Mouse (Mus musculus) embryonic fibroblast, embryonic 13.5 days (primary cell): ENCODE measurements at regions not wholly inside any gene's neighbourhood (a gene's known extent, or its start where the extent isn't known, plus 50 kb on each side); places are given as distances from the start of the nearest gene placed in this dataset.

Experiments used
- CTCF ChIP-seq: IDR thresholded peaks from 2 replicates; pipeline ENCODE4 v1.5.1; 2011; ENCODE audit warnings: mild to moderate bottlenecking, control low read depth, low read length, moderate library complexity, borderline replicate concordance; ENCODE audit not compliant: insufficient read depth
- POLR2A ChIP-seq: IDR thresholded peaks from 2 replicates; pipeline ENCODE4 v1.6.1; 2011; ENCODE audit warnings: low read depth, mild to moderate bottlenecking, control low read depth, low read length, moderate library complexity

DNA sequence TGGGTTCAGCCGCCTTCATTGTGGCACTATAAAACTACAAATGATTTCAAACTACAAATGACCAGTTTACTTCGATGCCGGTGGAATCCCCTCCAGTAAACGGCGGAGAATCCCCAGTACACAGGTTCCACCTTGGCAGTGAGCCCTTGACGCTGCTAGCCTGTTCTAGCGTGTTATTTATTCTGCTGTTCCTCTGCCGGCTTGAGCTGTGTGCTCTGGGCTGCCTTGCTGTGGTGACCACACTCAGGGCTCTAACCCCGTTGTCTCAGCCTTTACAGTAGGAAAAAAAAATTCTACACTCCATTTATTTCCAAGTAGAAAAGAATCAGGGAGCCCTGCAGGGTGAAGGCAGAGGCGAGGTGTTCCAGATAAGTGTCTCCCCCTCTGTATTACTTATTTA is 80.1 kb upstream of the Pcdh8 start:
- TF ChIP-seq POLR2A (no peak), CTCF (no peak)
